Mouse (Mus musculus) embryo, embryonic 10.5 days (tissue): ENCODE results near the gene Sgf29.
A peak's percentile ranks its signal among the peaks of the same experiment; 100 is the strongest.
"Not testable (repeated sequence)": the region's sequence is repeated elsewhere in the genome, so short reads cannot be mapped to it uniquely, and the experiment has no call there.

Experiments
- DNase-seq: peaks from one replicate; pipeline ENCODE4 v3.0.0-alpha.2; 2015; ENCODE audit warnings: low spot score

Sgf29 gene

GRCm38 (mm10) chr7:126688156-126688555 is 39.0 kb downstream of the Sgf29 start:
- DNase-seq: not testable (repeated sequence)

- no peak for DNase-seq
Measured at GRCm38 (mm10) chr7:126689021-126689420, 39.9 kb downstream of the Sgf29 start.

GRCm38 (mm10) chr7:126690737-126691136 is 41.6 kb downstream of the Sgf29 start:
- no peak for DNase-seq

GRCm38 (mm10) chr7:126691676-126692075 is 42.6 kb downstream of the Sgf29 start:
- DNase-seq: no peak

GRCm38 (mm10) chr7:126692426-126692825 is 43.3 kb downstream of the Sgf29 start:
- no peak for DNase-seq

GRCm38 (mm10) chr7:126693256-126693655 is 44.1 kb downstream of the Sgf29 start:
- peak; percentile 91 for DNase-seq

- no peak for DNase-seq
Measured at GRCm38 (mm10) chr7:126693781-126694180, 44.7 kb downstream of the Sgf29 start.

GRCm38 (mm10) chr7:126694441-126695051 is 45.4 kb downstream of the Sgf29 start:
- peak; percentile 53 for DNase-seq

GRCm38 (mm10) chr7:126695210-126695611 is 46.1 kb downstream of the Sgf29 start, which contains the start of gene Bola2:
Gene Bola2, plus strand, starts transcription at chr7:126695401.
- peak; percentile 71 for DNase-seq

- peak; percentile 98 for DNase-seq
Measured at GRCm38 (mm10) chr7:126695631-126696207, 46.6 kb downstream of the Sgf29 start, which contains the start of gene Slx1b. Gene Slx1b, minus strand, starts transcription at chr7:126695784.

- DNase-seq: no peak
Measured at GRCm38 (mm10) chr7:126696303-126696702, 47.2 kb downstream of the Sgf29 start.

GRCm38 (mm10) chr7:126696886-126697285 is 47.8 kb downstream of the Sgf29 start:
- DNase-seq: no peak

- no peak for DNase-seq
Measured at GRCm38 (mm10) chr7:126697838-126698237, 48.7 kb downstream of the Sgf29 start.

GRCm38 (mm10) chr7:126700063-126701015 is 51.2 kb downstream of the Sgf29 start:
- no peak for DNase-seq

GRCm38 (mm10) chr7:126701070-126701469 is 52.0 kb downstream of the Sgf29 start:
- DNase-seq: peak; percentile 95

- peak; percentile 13 for DNase-seq
Measured at GRCm38 (mm10) chr7:126701559-126702357, 52.6 kb downstream of the Sgf29 start.

- no peak for DNase-seq
Measured at GRCm38 (mm10) chr7:126702358-126702757, 53.2 kb downstream of the Sgf29 start.

- DNase-seq: no peak
Measured at GRCm38 (mm10) chr7:126702861-126703756, 54.0 kb downstream of the Sgf29 start.

- DNase-seq: no peak
Measured at GRCm38 (mm10) chr7:126703757-126704077, 54.6 kb downstream of the Sgf29 start.

GRCm38 (mm10) chr7:126704121-126704980 is 55.2 kb downstream of the Sgf29 start:
- DNase-seq: peak; percentile 85
